Mouse (Mus musculus) midbrain, embryonic 13.5 days (tissue): Measurements from ENCODE around the gene Xlr3b. TPM values are rescaled to one million over a fixed set of nuclear protein-coding genes. Genes with fewer than 3 reads are reported as not detected.
A peak's percentile ranks its signal among the peaks of the same experiment; 100 is the strongest.
"Not testable (repeated sequence)": the region's sequence is repeated elsewhere in the genome, so short reads cannot be mapped to it uniquely, and the experiment has no call there.

Experiments
- ATAC-seq: fragments of 200-750 bp; cut with Nextera tagmentation; 2 replicates; pipeline ENCODE4 v1.8.0; 2017; ENCODE audit warnings: mild to moderate bottlenecking, moderate TSS enrichment, moderate library complexity
- H3K27ac ChIP-seq: fragments of 300-500 bp; sonication (generic); 2 replicates; pipeline ENCODE4 v1.5.1; 2015; ENCODE audit warnings: inconsistent platforms, mild to moderate bottlenecking, moderate library complexity
- H3K27me3 ChIP-seq: fragments of 300-500 bp; sonication (generic); 2 replicates; pipeline ENCODE4 v1.6.1; 2015; ENCODE audit warnings: mild to moderate bottlenecking, inconsistent platforms
- H3K36me3 ChIP-seq: fragments of 300-500 bp; sonication (generic); 2 replicates; pipeline ENCODE4 v1.6.1; 2015; ENCODE audit warnings: mild to moderate bottlenecking, inconsistent platforms
- H3K4me1 ChIP-seq: fragments of 300-500 bp; sonication (generic); replicated peaks from 2 replicates; pipeline ENCODE4 v1.6.1; 2015; ENCODE audit warnings: inconsistent platforms
- H3K4me2 ChIP-seq: fragments of 300-500 bp; sonication (generic); replicated peaks from 2 replicates; pipeline ENCODE4 v1.6.1; 2015; ENCODE audit warnings: moderate library complexity, mild to moderate bottlenecking, inconsistent platforms
- H3K4me3 ChIP-seq: fragments of 300-500 bp; sonication (generic); replicated peaks from 2 replicates; pipeline ENCODE4 v1.5.1; 2015; ENCODE audit warnings: mild to moderate bottlenecking, inconsistent platforms
- H3K9ac ChIP-seq: fragments of 300-500 bp; sonication (generic); replicated peaks from 2 replicates; pipeline ENCODE4 v1.6.1; 2015; ENCODE audit warnings: mild to moderate bottlenecking, inconsistent platforms
- H3K9me3 ChIP-seq: fragments of 300-500 bp; sonication (generic); 2 replicates; pipeline ENCODE4 v1.6.1; 2016; ENCODE audit warnings: mild to moderate bottlenecking, inconsistent platforms
- WGBS: fragments of 180-500 bp; shearing (Covaris S2); methylation state at CpG from one replicate; pipeline ENCODE4 v1.1.7; 2015; 5-methylcytosine and 5-hydroxymethylcytosine counted together
- polyA plus RNA-seq: library from polyadenylated mRNA; unstranded; fragments of >200 nt; fragmentation: Nextera tagmentation; extraction: Ambion mirVana; gene quantifications from 2 replicates; pipeline ENCODE4 v1.2.1, GENCODE M21; 2015

Gene Xlr3b
- 16.4 and 20.6 TPM in 2 replicates for polyA plus RNA-seq

- H3K27me3 ChIP-seq, H3K4me3 ChIP-seq, H3K9ac ChIP-seq, H3K9me3 ChIP-seq, H3K27ac ChIP-seq, H3K4me2 ChIP-seq, H3K36me3 ChIP-seq, H3K4me1 ChIP-seq: not testable (repeated sequence)
- 0 out of 2 replicates have a peak, but pooled peaks have one; percentile 60 for ATAC-seq
- 87% methylated on average over 12 of the region's 12 CpGs for WGBS
Measured at GRCm38 (mm10) chrX:73191934-73192333, at the start of gene Xlr3b. Gene Xlr3b, plus strand, starts transcription at chrX:73192207.

GRCm38 (mm10) chrX:73143218-73143618 is 48.8 kb upstream of the Xlr3b start:
- peak; percentile 90 for ATAC-seq
- not testable (repeated sequence) for H3K4me2 ChIP-seq, H3K27ac ChIP-seq, H3K27me3 ChIP-seq, H3K4me1 ChIP-seq, H3K9ac ChIP-seq, H3K36me3 ChIP-seq, H3K4me3 ChIP-seq, H3K9me3 ChIP-seq
- WGBS = no CpG with 5 or more reads among the region's 7 CpGs

DNA sequence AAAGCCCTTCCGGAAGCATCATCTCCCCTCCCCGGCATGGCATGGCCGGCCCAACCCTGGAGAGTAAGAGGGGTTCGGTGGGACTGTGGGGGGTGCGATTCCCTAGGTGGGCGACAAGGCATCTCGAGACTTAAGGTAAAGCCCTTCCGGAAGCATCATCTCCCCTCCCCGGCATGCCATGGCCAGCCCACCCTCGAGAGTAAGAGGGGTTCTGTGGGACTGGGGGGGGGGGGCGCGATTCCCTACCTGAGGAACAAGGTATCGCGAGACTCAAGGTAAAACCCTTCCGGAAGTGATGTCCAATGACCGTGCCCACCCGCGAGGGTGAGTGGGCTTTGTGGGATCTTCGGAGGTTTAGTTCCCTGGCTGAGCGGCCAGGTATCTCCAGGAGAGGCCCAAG is 43.5 kb upstream of the Xlr3b start, which contains the start of gene Xlr5b:
Gene Xlr5b, plus strand, starts transcription at position 301 of the 400 bp plus-strand sequence.
- not testable (repeated sequence) for H3K9me3 ChIP-seq, H3K4me3 ChIP-seq, H3K36me3 ChIP-seq, H3K27me3 ChIP-seq, H3K27ac ChIP-seq, H3K4me1 ChIP-seq, H3K9ac ChIP-seq, H3K4me2 ChIP-seq, ATAC-seq
- no CpG with 5 or more reads among the region's 20 CpGs for WGBS

- not testable (repeated sequence) for H3K4me2 ChIP-seq, H3K27me3 ChIP-seq, H3K4me1 ChIP-seq, ATAC-seq, H3K36me3 ChIP-seq, H3K9me3 ChIP-seq, H3K4me3 ChIP-seq, H3K27ac ChIP-seq, H3K9ac ChIP-seq
- WGBS = no CpG with 5 or more reads among the region's 7 CpGs
Measured at GRCm38 (mm10) chrX:73149350-73149749, 42.7 kb upstream of the Xlr3b start, which contains the start of gene DXBay18. Gene DXBay18, minus strand, starts transcription at chrX:73149450.

GRCm38 (mm10) chrX:73176889-73177288 is 15.1 kb upstream of the Xlr3b start, which contains the start of gene Spin2d:
Gene Spin2d, minus strand, starts transcription at chrX:73176989.
- WGBS = 100% methylated on average over 4 of the region's 15 CpGs
- not testable (repeated sequence) for H3K36me3 ChIP-seq, H3K4me3 ChIP-seq, ATAC-seq, H3K9ac ChIP-seq, H3K4me1 ChIP-seq, H3K9me3 ChIP-seq, H3K27me3 ChIP-seq, H3K27ac ChIP-seq, H3K4me2 ChIP-seq

DNA sequence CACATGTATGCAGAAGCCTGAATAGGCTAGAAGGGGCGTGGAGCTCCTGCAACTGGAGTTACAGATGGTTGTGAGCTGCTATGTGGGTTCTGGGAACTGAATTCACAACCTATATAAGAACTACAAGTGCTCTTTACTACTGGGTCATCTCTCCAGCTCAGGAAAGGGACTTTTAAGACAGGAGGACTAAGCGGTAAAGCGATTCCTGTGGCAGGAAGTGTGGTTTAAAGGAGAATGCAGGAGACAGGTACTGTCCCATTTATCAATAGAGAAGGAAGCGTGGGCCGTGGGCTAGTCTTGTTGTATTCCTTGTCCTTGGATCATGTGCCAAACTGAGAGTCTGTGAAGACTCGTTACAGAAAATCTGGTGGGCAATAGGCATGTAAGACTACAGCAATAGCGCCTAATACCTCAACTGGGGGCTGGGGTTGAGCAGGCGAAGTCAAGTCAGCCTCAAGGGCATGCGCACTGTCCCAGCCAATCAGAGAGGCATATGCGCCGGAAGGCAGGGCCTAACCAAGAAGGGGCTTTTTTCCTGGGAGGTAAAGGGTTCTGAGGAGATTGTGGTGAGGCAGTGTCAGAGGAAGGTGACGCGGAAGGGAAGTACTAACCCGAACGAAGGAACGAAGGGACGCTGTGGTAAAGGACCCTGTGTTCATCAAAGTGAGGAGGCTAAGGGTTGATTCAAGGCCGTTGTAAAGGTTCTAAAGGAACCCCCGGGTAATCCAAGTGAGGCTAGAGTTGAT is 22.0 kb downstream of the Xlr3b start, which contains the start of gene Xlr4b:
Gene Xlr4b, plus strand, starts transcription at position 515 of the 746 bp plus-strand sequence.
- H3K4me3 ChIP-seq, H3K9me3 ChIP-seq, H3K27ac ChIP-seq, H3K36me3 ChIP-seq, H3K27me3 ChIP-seq, H3K4me2 ChIP-seq, H3K4me1 ChIP-seq, ATAC-seq, H3K9ac ChIP-seq: not testable (repeated sequence)
- 86% methylated on average over 18 of the region's 19 CpGs for WGBS

DNA sequence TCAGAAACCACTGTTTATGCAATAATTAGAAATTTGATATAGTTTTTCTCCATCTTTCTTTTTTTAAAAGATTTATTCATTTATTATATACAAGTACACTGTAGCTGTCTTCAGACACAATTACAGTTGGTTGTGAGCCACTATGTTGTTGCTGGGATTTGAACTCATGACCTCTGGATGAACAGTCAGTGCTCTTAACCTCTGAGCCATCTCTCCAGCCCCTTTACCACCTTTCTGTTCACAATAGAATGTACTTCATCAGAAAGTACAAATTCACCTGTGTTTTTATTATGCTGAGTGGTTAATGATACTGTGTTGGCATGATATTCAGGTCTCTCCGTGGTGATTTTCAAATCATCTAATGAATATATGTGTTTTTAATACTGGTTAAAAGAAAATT is 33.4 kb downstream of the Xlr3b start:
- H3K4me2 ChIP-seq = no peak overlapping the region
- H3K9ac ChIP-seq = no peak overlapping the region
- no peaks in the 10 kb centered on the region for H3K9me3 ChIP-seq
- ATAC-seq = no peak
- H3K4me1 ChIP-seq = 0 out of 2 replicates have a peak, but pooled peaks cover 8% of the 10 kb centered on the region
- 48% methylated on average over 1 of the region's 1 CpGs for WGBS
- no peak overlapping the region for H3K27ac ChIP-seq
- H3K27me3 ChIP-seq = no peaks in the 10 kb centered on the region
- no peaks in the 10 kb centered on the region for H3K36me3 ChIP-seq
- no peak overlapping the region for H3K4me3 ChIP-seq

DNA sequence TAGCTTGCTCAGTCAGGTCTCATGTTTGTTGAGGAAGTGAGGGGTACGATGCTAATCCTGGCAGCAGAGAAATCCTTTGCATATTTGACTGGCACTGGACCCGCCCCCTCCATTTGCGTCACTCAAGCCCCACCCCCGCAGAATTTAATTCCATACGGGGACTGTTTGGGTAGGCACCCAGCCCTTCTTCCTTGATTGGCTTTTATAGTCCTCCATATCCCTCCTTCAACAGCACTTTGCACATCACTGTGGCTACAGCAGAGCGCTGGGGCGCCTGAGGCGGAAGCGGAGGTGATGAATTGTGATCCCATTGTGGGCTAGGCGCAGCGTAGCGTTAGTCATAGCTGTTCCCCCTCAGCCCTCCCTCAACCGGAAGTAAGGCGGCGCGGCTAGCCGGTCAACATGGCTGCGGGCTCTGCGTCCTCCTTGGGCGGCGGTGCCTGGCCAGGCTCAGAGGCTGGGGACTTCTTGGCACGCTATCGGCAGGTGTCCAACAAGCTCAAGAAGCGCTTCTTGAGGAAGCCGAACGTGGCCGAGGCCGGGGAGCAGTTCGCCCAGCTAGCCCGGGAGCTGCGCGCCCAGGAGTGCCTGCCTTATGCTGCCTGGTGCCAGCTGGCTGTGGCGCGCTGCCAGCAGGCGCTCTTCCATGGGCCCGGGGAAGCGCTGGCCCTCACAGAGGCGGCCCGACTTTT is 36.1 kb downstream of the Xlr3b start, which contains the start of gene F8a:
Gene F8a, plus strand, starts transcription at position 378 of the 692 bp plus-strand sequence.
- peak; percentile 98 for ATAC-seq
- no peaks in the 10 kb centered on the region for H3K36me3 ChIP-seq
- H3K4me2 ChIP-seq = peak within 1 kb of the TSS; percentile 74
- peak within 1 kb of the TSS; percentile 76 for H3K9ac ChIP-seq
- no peaks in the 10 kb centered on the region for H3K27me3 ChIP-seq
- H3K27ac ChIP-seq = peak within 1 kb of the TSS; percentile 95
- peaks cover 13% of the 10 kb centered on the region; the same call in 1 of the 2 replicates for H3K4me1 ChIP-seq
- H3K9me3 ChIP-seq = no peaks in the 10 kb centered on the region
- 21% methylated on average over 33 of the region's 39 CpGs for WGBS
- peak within 1 kb of the TSS; percentile 65 for H3K4me3 ChIP-seq

DNA sequence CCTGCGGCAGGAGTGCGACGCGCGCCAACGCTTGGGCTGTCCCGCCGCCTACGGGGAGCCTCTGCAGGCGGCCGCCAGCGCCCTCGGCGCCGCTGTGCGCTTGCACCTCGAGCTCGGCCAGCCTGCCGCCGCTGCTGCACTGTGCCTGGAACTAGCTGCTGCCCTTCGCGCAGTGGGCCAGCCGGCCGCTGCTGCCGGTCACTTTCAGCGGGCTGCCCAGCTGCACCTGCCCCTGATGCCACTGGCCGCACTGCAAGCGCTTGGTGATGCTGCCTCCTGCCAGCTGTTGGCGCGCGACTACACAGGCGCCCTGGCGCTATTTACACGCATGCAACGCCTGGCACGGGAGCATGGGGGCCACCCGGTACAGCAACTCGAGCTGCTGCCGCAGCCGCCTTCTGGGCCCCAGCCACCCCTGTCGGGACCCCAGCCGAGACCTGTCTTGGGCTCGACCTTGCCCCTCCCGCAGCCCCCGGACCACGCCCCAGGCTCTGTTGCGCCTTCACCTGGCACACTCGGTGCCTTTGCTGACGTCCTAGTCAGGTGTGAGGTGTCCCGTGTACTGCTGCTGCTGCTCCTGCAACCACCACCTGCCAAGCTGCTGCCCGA is 36.7 kb downstream of the Xlr3b start:
- peak; percentile 72 for ATAC-seq
- H3K4me1 ChIP-seq = peaks cover 13% of the 10 kb centered on the region; the same call in 1 of the 2 replicates
- no peaks in the 10 kb centered on the region for H3K9me3 ChIP-seq
- peak overlapping the region; percentile 65 for H3K4me3 ChIP-seq
- H3K27me3 ChIP-seq = no peaks in the 10 kb centered on the region
- peak overlapping the region; percentile 76 for H3K9ac ChIP-seq
- H3K36me3 ChIP-seq = no peaks in the 10 kb centered on the region
- peak overlapping the region; percentile 74 for H3K4me2 ChIP-seq
- 25% methylated on average over 44 of the region's 51 CpGs for WGBS
- peak overlapping the region; percentile 95 for H3K27ac ChIP-seq

DNA sequence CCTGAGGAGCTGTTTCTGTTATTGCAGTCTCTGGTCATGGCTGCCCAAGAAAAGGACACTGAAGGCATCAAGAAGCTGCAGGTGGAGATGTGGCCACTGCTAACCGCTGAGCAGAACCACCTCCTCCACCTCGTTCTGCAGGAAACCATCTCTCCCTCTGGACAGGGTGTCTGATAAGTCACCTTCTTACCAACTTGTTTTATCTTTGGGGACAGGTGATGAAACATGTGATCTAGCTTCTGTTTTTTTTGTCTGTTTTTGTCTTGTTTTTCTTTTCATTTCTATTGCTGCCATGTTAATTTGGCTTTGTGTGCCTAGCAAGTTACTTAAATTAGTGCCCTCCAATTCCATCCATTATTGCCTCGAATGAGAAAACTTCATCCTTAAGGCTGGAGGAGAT is 37.3 kb downstream of the Xlr3b start:
- no peak for ATAC-seq
- H3K4me3 ChIP-seq = peak overlapping the region; percentile 65
- H3K36me3 ChIP-seq = no peaks in the 10 kb centered on the region
- peak overlapping the region; percentile 74 for H3K4me2 ChIP-seq
- peaks cover 13% of the 10 kb centered on the region; the same call in 1 of the 2 replicates for H3K4me1 ChIP-seq
- H3K9me3 ChIP-seq = no peaks in the 10 kb centered on the region
- no peaks in the 10 kb centered on the region for H3K27me3 ChIP-seq
- WGBS = 28% methylated on average over 3 of the region's 3 CpGs
- peak overlapping the region; percentile 76 for H3K9ac ChIP-seq
- peak overlapping the region; percentile 95 for H3K27ac ChIP-seq

DNA sequence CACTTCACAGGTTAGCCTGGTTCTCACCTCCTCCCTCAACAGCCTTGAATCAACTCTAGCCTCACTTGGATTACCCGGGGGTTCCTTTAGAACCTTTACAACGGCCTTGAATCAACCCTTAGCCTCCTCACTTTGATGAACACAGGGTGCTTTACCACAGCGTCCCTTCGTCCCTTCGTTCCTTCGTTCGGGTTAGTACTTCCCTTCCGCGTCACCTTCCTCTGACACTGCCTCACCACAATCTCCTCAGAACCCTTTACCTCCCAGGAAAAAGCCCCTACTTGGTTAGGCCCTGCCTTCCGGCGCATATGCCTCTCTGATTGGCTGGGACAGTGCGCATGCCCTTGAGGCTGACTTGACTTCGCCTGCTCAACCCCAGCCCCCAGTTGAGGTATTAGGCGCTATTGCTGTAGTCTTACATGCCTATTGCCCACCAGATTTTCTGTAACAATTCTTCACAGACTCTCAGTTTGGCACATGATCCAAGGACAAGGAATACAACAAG is 50.9 kb downstream of the Xlr3b start, which contains the start of gene Xlr4c:
Gene Xlr4c, minus strand, starts transcription at position 310 of the 505 bp plus-strand sequence.
- H3K4me1 ChIP-seq, H3K9me3 ChIP-seq, H3K27ac ChIP-seq, H3K4me2 ChIP-seq, H3K27me3 ChIP-seq, H3K9ac ChIP-seq, H3K36me3 ChIP-seq, ATAC-seq, H3K4me3 ChIP-seq: not testable (repeated sequence)
- 86% methylated on average over 14 of the region's 14 CpGs for WGBS
